1 mouse cellular context compared by ENCODE assay signal in genomic region chr11:80183054-80183704, GRCm38 (mm10).
TF ChIP-seq lines count a peak whose summit lies in the region.

No protein-coding gene starts in this region.

TF ChIP-seq in CH12.LX, 34 proteins besides CTCF, POLR2A, EP300 and RAD21:
- TF ChIP-seq TBP (conservative IDR thresholded peaks at IDR 0.05; ENCODE audit: low read depth, low read length) (peak; percentile 27; the same call in 1 of the 2 replicates), ETS1 (conservative IDR thresholded peaks at IDR 0.05; ENCODE audit: low read depth, low read length) (0 out of 2 replicates have a peak, but pooled peaks have one; percentile 4), SMC3 (IDR thresholded peaks at IDR 0.05; ENCODE audit: low read depth, low read length) (0 out of 2 replicates have a peak, but pooled peaks have one; percentile 6), ZNF384 (IDR thresholded peaks at IDR 0.05; ENCODE audit: low read depth, low read length) (peak; percentile 75)
